Mouse (Mus musculus): ENCODE measurements around the gene Arf4.

The Arf4 gene

GRCm38 (mm10) chr14:26637851-26638707 lies at the start of gene Arf4:
TSS of gene Arf4 (plus strand) at chr14:26638074.
- DNase-seq (ENCODE audit: low read depth), result peak; percentile 93

- DNase-seq (ENCODE audit: low read depth), result no peak
Observed at GRCm38 (mm10) chr14:26591353-26591752, 46.5 kb upstream of the Arf4 start.

- DNase-seq (ENCODE audit: low read depth), result no peak
Observed at GRCm38 (mm10) chr14:26593281-26593895, 44.5 kb upstream of the Arf4 start.

- DNase-seq (ENCODE audit: low read depth), result peak; percentile 54
Observed at GRCm38 (mm10) chr14:26595167-26595566, 42.7 kb upstream of the Arf4 start.

GRCm38 (mm10) chr14:26595695-26596365 lies 42.0 kb upstream of the Arf4 start:
- DNase-seq (ENCODE audit: low read depth), result peak; percentile 64

GRCm38 (mm10) chr14:26605354-26605753 lies 32.5 kb upstream of the Arf4 start:
- no peak for DNase-seq (ENCODE audit: low read depth)

GRCm38 (mm10) chr14:26609674-26610073 lies 28.2 kb upstream of the Arf4 start:
- DNase-seq (ENCODE audit: low read depth), result no peak

- DNase-seq (ENCODE audit: low read depth), result no peak
Observed at GRCm38 (mm10) chr14:26610689-26611088, 27.2 kb upstream of the Arf4 start.

GRCm38 (mm10) chr14:26625301-26625700 lies 12.6 kb upstream of the Arf4 start:
- DNase-seq (ENCODE audit: low read depth), result no peak

GRCm38 (mm10) chr14:26626605-26627140 lies 11.2 kb upstream of the Arf4 start:
- DNase-seq (ENCODE audit: low read depth), result no peak

GRCm38 (mm10) chr14:26637025-26637850 lies 636 bp upstream of the Arf4 start:
- no peak for DNase-seq (ENCODE audit: low read depth)

GRCm38 (mm10) chr14:26638708-26639084 lies 822 bp downstream of the Arf4 start:
- DNase-seq (ENCODE audit: low read depth), result peak; percentile 34

- DNase-seq (ENCODE audit: low read depth), result no peak
Observed at GRCm38 (mm10) chr14:26639251-26639650, 1.4 kb downstream of the Arf4 start.

GRCm38 (mm10) chr14:26639961-26640360 lies 2.1 kb downstream of the Arf4 start:
- no peak for DNase-seq (ENCODE audit: low read depth)

GRCm38 (mm10) chr14:26643006-26643624 lies 5.2 kb downstream of the Arf4 start:
- DNase-seq (ENCODE audit: low read depth), result no peak

- no peak for DNase-seq (ENCODE audit: low read depth)
Observed at GRCm38 (mm10) chr14:26645989-26646650, 8.2 kb downstream of the Arf4 start.

- DNase-seq (ENCODE audit: low read depth), result no peak
Observed at GRCm38 (mm10) chr14:26647811-26648210, 9.9 kb downstream of the Arf4 start.

- DNase-seq (ENCODE audit: low read depth), result no peak
Observed at GRCm38 (mm10) chr14:26651901-26652300, 14.0 kb downstream of the Arf4 start.

GRCm38 (mm10) chr14:26658178-26658577 lies 20.3 kb downstream of the Arf4 start:
- DNase-seq (ENCODE audit: low read depth), result no peak

- no peak for DNase-seq (ENCODE audit: low read depth)
Observed at GRCm38 (mm10) chr14:26660233-26660632, 22.4 kb downstream of the Arf4 start.

GRCm38 (mm10) chr14:26662016-26662415 lies 24.1 kb downstream of the Arf4 start:
- no peak for DNase-seq (ENCODE audit: low read depth)
